Mouse (Mus musculus) stomach, postnatal 0 days (tissue): Measurements from ENCODE around the gene Obp2a.

Experiments used
- CTCF ChIP-seq: IDR thresholded peaks from 2 replicates; pipeline ENCODE4 v1.5.1; 2016; ENCODE audit warnings: antibody characterized with exemption, low read depth, mild to moderate bottlenecking, moderate library complexity
- EP300 ChIP-seq: optimal IDR thresholded peaks from 2 replicates; pipeline ENCODE3; 2016; ENCODE audit warnings: antibody characterized with exemption

- TF ChIP-seq CTCF, result no peak
- TF ChIP-seq EP300, result no peak
Measured at GRCm38 (mm10) chr2:25703706-25704105, 3.9 kb downstream of the Obp2a start.
